Mouse (Mus musculus): Measurements from ENCODE around the gene Skap1.

Skap1 gene

GRCm38 (mm10) chr11:96622782-96623181, 158.4 kb downstream of the Skap1 start:
- DNase-seq (ENCODE audit: low read depth, low spot score) = no peak

- DNase-seq (ENCODE audit: low read depth, low spot score) = no peak
Observed at GRCm38 (mm10) chr11:96624436-96624835, 160.0 kb downstream of the Skap1 start.

GRCm38 (mm10) chr11:96629775-96630174, 165.4 kb downstream of the Skap1 start:
- no peak for DNase-seq (ENCODE audit: low read depth, low spot score)

- no peak for DNase-seq (ENCODE audit: low read depth, low spot score)
Observed at GRCm38 (mm10) chr11:96631521-96631920, 167.1 kb downstream of the Skap1 start.

GRCm38 (mm10) chr11:96637927-96638326, 173.5 kb downstream of the Skap1 start:
- DNase-seq (ENCODE audit: low read depth, low spot score) = no peak

- DNase-seq (ENCODE audit: low read depth, low spot score) = no peak
Observed at GRCm38 (mm10) chr11:96639805-96640204, 175.4 kb downstream of the Skap1 start.

- DNase-seq (ENCODE audit: low read depth, low spot score) = no peak
Observed at GRCm38 (mm10) chr11:96642173-96643140, 178.1 kb downstream of the Skap1 start.

- DNase-seq (ENCODE audit: low read depth, low spot score) = no peak
Observed at GRCm38 (mm10) chr11:96644969-96645368, 180.6 kb downstream of the Skap1 start.

GRCm38 (mm10) chr11:96645538-96646037, 181.2 kb downstream of the Skap1 start:
- DNase-seq (ENCODE audit: low read depth, low spot score) = peak; percentile 71

- no peak for DNase-seq (ENCODE audit: low read depth, low spot score)
Observed at GRCm38 (mm10) chr11:96651848-96652247, 187.5 kb downstream of the Skap1 start.

GRCm38 (mm10) chr11:96653867-96654266, 189.5 kb downstream of the Skap1 start:
- DNase-seq (ENCODE audit: low read depth, low spot score) = no peak

- DNase-seq (ENCODE audit: low read depth, low spot score) = no peak
Observed at GRCm38 (mm10) chr11:96658420-96658819, 194.0 kb downstream of the Skap1 start.

- no peak for DNase-seq (ENCODE audit: low read depth, low spot score)
Observed at GRCm38 (mm10) chr11:96666924-96667323, 202.5 kb downstream of the Skap1 start.

GRCm38 (mm10) chr11:96668367-96668766, 204.0 kb downstream of the Skap1 start:
- no peak for DNase-seq (ENCODE audit: low read depth, low spot score)

- DNase-seq (ENCODE audit: low read depth, low spot score) = no peak
Observed at GRCm38 (mm10) chr11:96673792-96674191, 209.4 kb downstream of the Skap1 start.

GRCm38 (mm10) chr11:96674786-96675365, 210.5 kb downstream of the Skap1 start:
- DNase-seq (ENCODE audit: low read depth, low spot score) = no peak

GRCm38 (mm10) chr11:96678026-96678425, 213.6 kb downstream of the Skap1 start:
- peak; percentile 33 for DNase-seq (ENCODE audit: low read depth, low spot score)

GRCm38 (mm10) chr11:96679026-96679425, 214.6 kb downstream of the Skap1 start:
- peak; percentile 32 for DNase-seq (ENCODE audit: low read depth, low spot score)

GRCm38 (mm10) chr11:96685381-96685780, 221.0 kb downstream of the Skap1 start:
- no peak for DNase-seq (ENCODE audit: low read depth, low spot score)

GRCm38 (mm10) chr11:96686713-96687280, 222.4 kb downstream of the Skap1 start:
- no peak for DNase-seq (ENCODE audit: low read depth, low spot score)

GRCm38 (mm10) chr11:96692250-96692649, 227.9 kb downstream of the Skap1 start:
- DNase-seq (ENCODE audit: low read depth, low spot score) = no peak

- no peak for DNase-seq (ENCODE audit: low read depth, low spot score)
Observed at GRCm38 (mm10) chr11:96693360-96693759, 229.0 kb downstream of the Skap1 start.

All from telencephalon, adult 2 months (tissue).